Mouse (Mus musculus) cerebellum, adult 2 months (tissue): ENCODE measurements around the gene Slc23a2. TPM values are rescaled to one million over a fixed set of nuclear protein-coding genes. Genes with fewer than 3 reads are reported as not detected.

Experiments
- DNase-seq, 2 experiments: peaks; one replicate each; pipeline ENCODE4 v3.0.0; 2021
- H3K27ac ChIP-seq: fragments of 200-500 bp; 2 replicates; pipeline ENCODE4 v1.5.1; 2012; ENCODE audit warnings: low read length, control low read depth, inconsistent platforms; ENCODE audit not compliant: insufficient read depth
- H3K27me3 ChIP-seq: fragments of 200-500 bp; 2 replicates; pipeline ENCODE4 v1.6.1; 2012; ENCODE audit warnings: inconsistent platforms, mild to moderate bottlenecking, low read length, moderate library complexity; ENCODE audit not compliant: control insufficient read depth, insufficient read depth
- H3K4me1 ChIP-seq: fragments of 200-500 bp; 2 replicates; pipeline ENCODE4 v1.6.1; 2011; ENCODE audit warnings: low read length; ENCODE audit not compliant: control insufficient read depth, insufficient read depth
- H3K4me3 ChIP-seq: fragments of 200-500 bp; replicated peaks from 2 replicates; pipeline ENCODE3; 2011; ENCODE audit warnings: mild to moderate bottlenecking, low read depth, low read length, control low read depth; ENCODE audit not compliant: insufficient read depth
- CTCF ChIP-seq: fragments of 200-500 bp; IDR thresholded peaks from 2 replicates; pipeline ENCODE4 v1.5.1; 2011; ENCODE audit warnings: low read depth, mild to moderate bottlenecking, control low read depth, low read length, moderate library complexity, borderline replicate concordance; ENCODE audit not compliant: insufficient read depth
- POLR2A ChIP-seq: fragments of 200-500 bp; IDR thresholded peaks from 2 replicates; pipeline ENCODE4 v1.6.1; 2011; ENCODE audit warnings: low read length, control low read depth, borderline replicate concordance; ENCODE audit not compliant: insufficient read depth
- WGBS: fragments of 180-500 bp; shearing (Covaris S2); methylation state at CpG from one replicate; pipeline ENCODE4 v1.1.7; 2018; 5-methylcytosine and 5-hydroxymethylcytosine counted together
- polyA plus RNA-seq: library from polyadenylated mRNA; depleted of rRNA; stranded (reverse); fragments of >200 nt; gene quantifications from 2 replicates; pipeline ENCODE4 v1.2.3, GENCODE M21; 2012

The Slc23a2 gene
- polyA plus RNA-seq, 1 experiment: 68.6 TPM

- H3K27me3 ChIP-seq: no peaks in the 10 kb centered on the region
- H3K4me1 ChIP-seq: no peaks in the 10 kb centered on the region
- no peak for DNase-seq
- H3K4me3 ChIP-seq: no peak overlapping the region
- WGBS: 63% methylated on average over 5 of the region's 5 CpGs
- no peak for TF ChIP-seq CTCF
- no peak for TF ChIP-seq POLR2A
- no peak overlapping the region; the same call in 1 of the 2 replicates for H3K27ac ChIP-seq
Observed at GRCm38 (mm10) chr2:132028107-132028506, 116.8 kb downstream of the Slc23a2 start.

GRCm38 (mm10) chr2:132027366-132027765 lies 117.5 kb downstream of the Slc23a2 start:
- Histone ChIP-seq H3K4me3 (no peak overlapping the region), H3K27ac (no peak overlapping the region), H3K27me3 (no peaks in the 10 kb centered on the region), H3K4me1 (no peaks in the 10 kb centered on the region)
- WGBS: 79% methylated on average over 5 of the region's 5 CpGs
- TF ChIP-seq POLR2A: no peak
- no peak for TF ChIP-seq CTCF
- DNase-seq: no peak

GRCm38 (mm10) chr2:132024028-132024427 lies 120.9 kb downstream of the Slc23a2 start:
- WGBS: 93% methylated on average over 4 of the region's 4 CpGs
- Histone ChIP-seq H3K27me3 (no peaks in the 10 kb centered on the region), H3K4me1 (no peaks in the 10 kb centered on the region), H3K27ac (no peak overlapping the region), H3K4me3 (no peak overlapping the region)
- TF ChIP-seq POLR2A (no peak), CTCF (no peak)
- DNase-seq: no peak

- 90% methylated on average over 8 of the region's 8 CpGs for WGBS
- no peaks in the 10 kb centered on the region for H3K27me3 ChIP-seq
- no peak overlapping the region for H3K27ac ChIP-seq
- TF ChIP-seq CTCF: no peak
- TF ChIP-seq POLR2A: no peak
- H3K4me3 ChIP-seq: no peak overlapping the region
- no peaks in the 10 kb centered on the region for H3K4me1 ChIP-seq
- no peak for DNase-seq
Observed at GRCm38 (mm10) chr2:132022621-132023020, 122.3 kb downstream of the Slc23a2 start.

- 80% methylated on average over 4 of the region's 4 CpGs for WGBS
- DNase-seq: no peak
- no peak overlapping the region for H3K4me3 ChIP-seq
- no peaks in the 10 kb centered on the region for H3K4me1 ChIP-seq
- TF ChIP-seq POLR2A: no peak
- no peak for TF ChIP-seq CTCF
- no peaks in the 10 kb centered on the region for H3K27me3 ChIP-seq
- H3K27ac ChIP-seq: no peak overlapping the region
Observed at GRCm38 (mm10) chr2:132021616-132022015, 123.3 kb downstream of the Slc23a2 start.

GRCm38 (mm10) chr2:132020991-132021541 lies 123.8 kb downstream of the Slc23a2 start:
- H3K27ac ChIP-seq: no peak overlapping the region
- TF ChIP-seq CTCF (no peak), POLR2A (no peak)
- no peaks in the 10 kb centered on the region for H3K4me1 ChIP-seq
- no peak overlapping the region for H3K4me3 ChIP-seq
- H3K27me3 ChIP-seq: no peaks in the 10 kb centered on the region
- no peak for DNase-seq
- 80% methylated on average over 5 of the region's 5 CpGs for WGBS

- TF ChIP-seq POLR2A (no peak), CTCF (no peak)
- Histone ChIP-seq H3K27ac (no peak overlapping the region), H3K27me3 (no peaks in the 10 kb centered on the region), H3K4me1 (no peaks in the 10 kb centered on the region), H3K4me3 (no peak overlapping the region)
- DNase-seq: no peak
- 93% methylated on average over 7 of the region's 7 CpGs for WGBS
Observed at GRCm38 (mm10) chr2:132020420-132020819, 124.5 kb downstream of the Slc23a2 start.

- no peaks in the 10 kb centered on the region for H3K4me1 ChIP-seq
- no peaks in the 10 kb centered on the region for H3K27me3 ChIP-seq
- no peak overlapping the region for H3K27ac ChIP-seq
- no peak for TF ChIP-seq CTCF
- no peak for TF ChIP-seq POLR2A
- DNase-seq: no peak
- H3K4me3 ChIP-seq: no peak overlapping the region
- WGBS: 87% methylated on average over 3 of the region's 3 CpGs
Observed at GRCm38 (mm10) chr2:132019372-132019811, 125.5 kb downstream of the Slc23a2 start.

- Histone ChIP-seq H3K4me1 (no peaks in the 10 kb centered on the region), H3K4me3 (no peak overlapping the region), H3K27me3 (no peaks in the 10 kb centered on the region), H3K27ac (no peak overlapping the region)
- no peak for TF ChIP-seq POLR2A
- no peak for TF ChIP-seq CTCF
- no peak for DNase-seq
- WGBS: 66% methylated on average over 4 of the region's 4 CpGs
Observed at GRCm38 (mm10) chr2:132018156-132018555, 126.8 kb downstream of the Slc23a2 start.
